Mouse (Mus musculus): Measurements from ENCODE around the gene Pi16. TPM values are rescaled to one million over a fixed set of nuclear protein-coding genes. Genes with fewer than 3 reads are reported as not detected.
A peak's percentile ranks its signal among the peaks of the same experiment; 100 is the strongest.

The Pi16 gene
- polyA plus RNA-seq, 1 experiment from 2014 or later: 1.1 TPM

- Histone ChIP-seq H3K4me1 (replicated peaks) (peaks cover 55% of the 10 kb centered on the region), H3K4me3 (no peak overlapping the region), H3K27ac (peak overlapping the region; percentile 47), H3K36me3 (no peaks in the 10 kb centered on the region), H3K27me3 (ENCODE audit: insufficient read depth, poor library complexity, severe bottlenecking) (no peaks in the 10 kb centered on the region), H3K9me3 (no peaks in the 10 kb centered on the region)
- 67% methylated on average over 3 of the region's 3 CpGs for WGBS
- DNase-seq (ENCODE audit: low spot score): no peak
Measured at GRCm38 (mm10) chr17:29358928-29359327, 41.4 kb downstream of the Pi16 start.

GRCm38 (mm10) chr17:29360761-29361221 lies 43.3 kb downstream of the Pi16 start, which contains the start of gene Fgd2:
Gene Fgd2 (plus strand): TSS chr17:29360914.
- no peaks in the 10 kb centered on the region for H3K27me3 ChIP-seq (ENCODE audit: insufficient read depth, poor library complexity, severe bottlenecking)
- no peak within 1 kb of the TSS for H3K4me3 ChIP-seq
- no peaks in the 10 kb centered on the region for H3K36me3 ChIP-seq
- peak within 1 kb of the TSS; percentile 37 for H3K27ac ChIP-seq
- no peaks in the 10 kb centered on the region for H3K9me3 ChIP-seq
- 17% methylated on average over 5 of the region's 5 CpGs for WGBS
- H3K4me1 ChIP-seq (replicated peaks): peaks cover 42% of the 10 kb centered on the region
- DNase-seq (ENCODE audit: low spot score): no peak

- H3K9me3 ChIP-seq: no peaks in the 10 kb centered on the region
- no peak overlapping the region for H3K4me3 ChIP-seq
- H3K4me1 ChIP-seq (replicated peaks): peaks cover 28% of the 10 kb centered on the region
- 54% methylated on average over 8 of the region's 8 CpGs for whole genome bisulfite sequencing
- no peak for DNase-seq (ENCODE audit: low spot score)
- no peaks in the 10 kb centered on the region for H3K36me3 ChIP-seq
- H3K27me3 ChIP-seq (ENCODE audit: insufficient read depth, poor library complexity, severe bottlenecking): no peaks in the 10 kb centered on the region
- peak overlapping the region; percentile 1; the same call in 1 of the 2 replicates for H3K27ac ChIP-seq
Measured at GRCm38 (mm10) chr17:29361982-29362691, 44.7 kb downstream of the Pi16 start.

GRCm38 (mm10) chr17:29363109-29363508 lies 45.6 kb downstream of the Pi16 start:
- WGBS: 87% methylated on average over 8 of the region's 8 CpGs
- peaks cover 27% of the 10 kb centered on the region for H3K4me1 ChIP-seq (replicated peaks)
- H3K36me3 ChIP-seq: no peaks in the 10 kb centered on the region
- no peak overlapping the region for H3K4me3 ChIP-seq
- no peak for DNase-seq (ENCODE audit: low spot score)
- no peaks in the 10 kb centered on the region for H3K9me3 ChIP-seq
- H3K27ac ChIP-seq: no peak overlapping the region
- H3K27me3 ChIP-seq (ENCODE audit: insufficient read depth, poor library complexity, severe bottlenecking): peaks cover 6% of the 10 kb centered on the region

GRCm38 (mm10) chr17:29365105-29365621 lies 47.7 kb downstream of the Pi16 start:
- Histone ChIP-seq H3K27ac (no peak overlapping the region), H3K27me3 (ENCODE audit: insufficient read depth, poor library complexity, severe bottlenecking) (peaks cover 20% of the 10 kb centered on the region), H3K4me3 (no peak overlapping the region), H3K9me3 (no peaks in the 10 kb centered on the region), H3K36me3 (no peaks in the 10 kb centered on the region), H3K4me1 (replicated peaks) (peaks cover 35% of the 10 kb centered on the region)
- 89% methylated on average over 13 of the region's 13 CpGs for WGBS
- DNase-seq (ENCODE audit: low spot score): no peak

- no peaks in the 10 kb centered on the region for H3K36me3 ChIP-seq
- 0 out of 2 replicates have a peak overlapping the region, but pooled peaks have one; percentile 36 for H3K27ac ChIP-seq
- 18% methylated on average over 7 of the region's 7 CpGs for WGBS
- H3K4me1 ChIP-seq (replicated peaks): peaks cover 17% of the 10 kb centered on the region
- no peaks in the 10 kb centered on the region for H3K9me3 ChIP-seq
- peaks cover 20% of the 10 kb centered on the region for H3K27me3 ChIP-seq (ENCODE audit: insufficient read depth, poor library complexity, severe bottlenecking)
- peak overlapping the region; percentile 6; the same call in 1 of the 2 replicates for H3K4me3 ChIP-seq
- DNase-seq (ENCODE audit: low spot score): no peak
Measured at GRCm38 (mm10) chr17:29368726-29369125, 51.2 kb downstream of the Pi16 start.

GRCm38 (mm10) chr17:29370984-29371723 lies 53.7 kb downstream of the Pi16 start:
- Histone ChIP-seq H3K27me3 (ENCODE audit: insufficient read depth, poor library complexity, severe bottlenecking) (peaks cover 20% of the 10 kb centered on the region), H3K4me3 (no peak overlapping the region), H3K36me3 (no peaks in the 10 kb centered on the region), H3K9me3 (no peaks in the 10 kb centered on the region), H3K4me1 (replicated peaks) (peaks cover 17% of the 10 kb centered on the region), H3K27ac (peak overlapping the region; percentile 66)
- WGBS: 5% methylated on average over 5 of the region's 5 CpGs
- peak; percentile 94 for DNase-seq (ENCODE audit: low spot score)

- Histone ChIP-seq H3K4me1 (replicated peaks) (peaks cover 7% of the 10 kb centered on the region; the same call in 1 of the 2 replicates), H3K9me3 (no peaks in the 10 kb centered on the region), H3K4me3 (no peak overlapping the region), H3K27ac (no peak overlapping the region), H3K27me3 (ENCODE audit: insufficient read depth, poor library complexity, severe bottlenecking) (no peaks in the 10 kb centered on the region), H3K36me3 (no peaks in the 10 kb centered on the region)
- 84% methylated on average over 10 of the region's 10 CpGs for WGBS
- DNase-seq (ENCODE audit: low spot score): no peak
Measured at GRCm38 (mm10) chr17:29375871-29376270, 58.4 kb downstream of the Pi16 start.

GRCm38 (mm10) chr17:29378056-29378455 lies 60.6 kb downstream of the Pi16 start:
- no peak overlapping the region for H3K27ac ChIP-seq
- H3K36me3 ChIP-seq: no peaks in the 10 kb centered on the region
- no peak for DNase-seq (ENCODE audit: low spot score)
- WGBS: 67% methylated on average over 8 of the region's 8 CpGs
- no peaks in the 10 kb centered on the region for H3K27me3 ChIP-seq (ENCODE audit: insufficient read depth, poor library complexity, severe bottlenecking)
- H3K9me3 ChIP-seq: no peaks in the 10 kb centered on the region
- 0 out of 2 replicates have a peak, but pooled peaks cover 7% of the 10 kb centered on the region for H3K4me1 ChIP-seq (replicated peaks)
- no peak overlapping the region for H3K4me3 ChIP-seq

Other genes starting within 250 kb of the Pi16 start
- gene Cdkn1a, start 226.7 kb upstream of the Pi16 start, polyA plus RNA-seq (2016; fragmentation: Nextera tagmentation; extraction: Ambion mirVana): 29.9 and 36.0 TPM in 2 replicates
- 0.04 TPM in 1 of 2 replicates, not detected in the other for gene Rab44, start 203.5 kb upstream of the Pi16 start, polyA plus RNA-seq (2016; fragmentation: Nextera tagmentation; extraction: Ambion mirVana)
- 3.0 and 5.6 TPM in 2 replicates for gene Cpne5, start 79.5 kb upstream of the Pi16 start, polyA plus RNA-seq (2016; fragmentation: Nextera tagmentation; extraction: Ambion mirVana)
- 173 and 211 TPM in 2 replicates for gene Ppil1, start 53.5 kb upstream of the Pi16 start, polyA plus RNA-seq (2016; fragmentation: Nextera tagmentation; extraction: Ambion mirVana)
- gene BC004004, start 48.9 kb upstream of the Pi16 start, polyA plus RNA-seq (2016; fragmentation: Nextera tagmentation; extraction: Ambion mirVana): 58.7 and 68.6 TPM in 2 replicates
- gene Mtch1, start 30.3 kb downstream of the Pi16 start, polyA plus RNA-seq (2016; fragmentation: Nextera tagmentation; extraction: Ambion mirVana): 338 and 391 TPM in 2 replicates
- gene Fgd2, start 43.2 kb downstream of the Pi16 start, polyA plus RNA-seq (2016; fragmentation: Nextera tagmentation; extraction: Ambion mirVana): 5.9 and 7.5 TPM in 2 replicates
- 25.0 and 30.5 TPM in 2 replicates for gene Pim1, start 173.1 kb downstream of the Pi16 start, polyA plus RNA-seq (2016; fragmentation: Nextera tagmentation; extraction: Ambion mirVana)
- not detected in 2 replicates for gene Gm17657, start 232.0 kb downstream of the Pi16 start, polyA plus RNA-seq (2016; fragmentation: Nextera tagmentation; extraction: Ambion mirVana)
- 20.5 and 21.3 TPM in 2 replicates for gene Tbc1d22b, start 232.1 kb downstream of the Pi16 start, polyA plus RNA-seq (2016; fragmentation: Nextera tagmentation; extraction: Ambion mirVana)
- 1.3 and 2.5 TPM in 2 replicates for gene Tmem217, start 234.7 kb downstream of the Pi16 start, polyA plus RNA-seq (2016; fragmentation: Nextera tagmentation; extraction: Ambion mirVana)

Measured in hindbrain, embryonic 10.5 days (tissue).